Mouse (Mus musculus) urinary bladder, adult 2 months (tissue): ENCODE measurements around the gene Nadk. TPM values are rescaled to one million over a fixed set of nuclear protein-coding genes. Genes with fewer than 3 reads are reported as not detected.
A peak's percentile ranks its signal among the peaks of the same experiment; 100 is the strongest.

Experiments used
- DNase-seq: peaks from one replicate; pipeline ENCODE4 v3.0.0; 2022; ENCODE audit warnings: low spot score
- polyA plus RNA-seq: library from polyadenylated mRNA; depleted of rRNA; stranded (reverse); fragments of >200 nt; gene quantifications from 2 replicates; pipeline ENCODE4 v1.2.3, GENCODE M21; 2012; rRNA removed

The Nadk gene
- 110 and 118 TPM in 2 replicates for polyA plus RNA-seq

- no peak for DNase-seq
These were observed at the start of gene Nadk for GRCm38 (mm10) chr4:155561661-155562442. Nadk (plus strand) TSS chr4:155562378.

- no peak for DNase-seq
These were observed 47.4 kb upstream of the Nadk start for GRCm38 (mm10) chr4:155514810-155515209.

- DNase-seq, result no peak
These were observed 44.1 kb upstream of the Nadk start for GRCm38 (mm10) chr4:155517948-155518517.

GRCm38 (mm10) chr4:155522327-155522726 is 39.9 kb upstream of the Nadk start:
- DNase-seq, result no peak

- DNase-seq, result no peak
These were observed 36.4 kb upstream of the Nadk start for GRCm38 (mm10) chr4:155525751-155526150.

- no peak for DNase-seq
These were observed 32.9 kb upstream of the Nadk start for GRCm38 (mm10) chr4:155529294-155529693.

- no peak for DNase-seq
These were observed 12.2 kb upstream of the Nadk start for GRCm38 (mm10) chr4:155549993-155550392.

GRCm38 (mm10) chr4:155550446-155550845 is 11.7 kb upstream of the Nadk start:
- DNase-seq, result no peak

- no peak for DNase-seq
These were observed 11.1 kb upstream of the Nadk start for GRCm38 (mm10) chr4:155551073-155551472.

GRCm38 (mm10) chr4:155552917-155553532 is 9.2 kb upstream of the Nadk start:
- no peak for DNase-seq

GRCm38 (mm10) chr4:155554880-155555279 is 7.3 kb upstream of the Nadk start:
- DNase-seq, result no peak

GRCm38 (mm10) chr4:155555464-155555863 is 6.7 kb upstream of the Nadk start:
- no peak for DNase-seq

GRCm38 (mm10) chr4:155559454-155559853 is 2.7 kb upstream of the Nadk start:
- no peak for DNase-seq

GRCm38 (mm10) chr4:155560932-155561331 is 1.2 kb upstream of the Nadk start:
- DNase-seq, result no peak

GRCm38 (mm10) chr4:155562725-155563399 is 684 bp downstream of the Nadk start:
- DNase-seq, result no peak

GRCm38 (mm10) chr4:155563400-155564231 is 1.4 kb downstream of the Nadk start:
- peak; percentile 95 for DNase-seq

- no peak for DNase-seq
These were observed 2.3 kb downstream of the Nadk start for GRCm38 (mm10) chr4:155564315-155565069.

- no peak for DNase-seq
These were observed 4.4 kb downstream of the Nadk start for GRCm38 (mm10) chr4:155566555-155566954.

- DNase-seq, result no peak
These were observed 6.0 kb downstream of the Nadk start for GRCm38 (mm10) chr4:155568170-155568569.

- DNase-seq, result no peak
These were observed 6.6 kb downstream of the Nadk start for GRCm38 (mm10) chr4:155568632-155569370.
